Mouse (Mus musculus): ENCODE measurements at regions not wholly inside any gene's neighbourhood (a gene's known extent, or its start where the extent isn't known, plus 50 kb on each side); places are given as distances from the start of the nearest gene placed in this dataset.

- no peak for TF ChIP-seq UBTF (IDR thresholded peaks at IDR 0.05; ENCODE audit: borderline replicate concordance, insufficient read depth, low read depth, low read length)
- no peak for TF ChIP-seq EP300 (IDR thresholded peaks at IDR 0.05; ENCODE audit: low read depth in 1 of 2, low read length in 2 of 2)
- no peak for TF ChIP-seq SIN3A (IDR thresholded peaks at IDR 0.05; ENCODE audit: low read length)
- TF ChIP-seq KAT2A (conservative IDR thresholded peaks at IDR 0.05; ENCODE audit: low read depth, low read length): no peak
- no peak for TF ChIP-seq E2F4 (IDR thresholded peaks at IDR 0.05; ENCODE audit: borderline replicate concordance, low read depth, low read length)
- no peak for TF ChIP-seq HCFC1 (IDR thresholded peaks at IDR 0.05; ENCODE audit: low read depth, low read length)
- no peak for TF ChIP-seq CTCF (IDR thresholded peaks at IDR 0.05 in 2 of 3, conservative IDR thresholded peaks at IDR 0.05 in 1 of 3; ENCODE audit: control insufficient read depth in 1 of 3, insufficient read depth in 1 of 3, low read depth in 2 of 3, low read length in 3 of 3, poor library complexity in 1 of 3, severe bottlenecking in 1 of 3)
Observed at GRCm38 (mm10) chr10:37505966-37506615, 367.4 kb upstream of the Marcks start.
